Mouse (Mus musculus) liver, embryonic 14.5 days (tissue): ENCODE data around the gene Arfgef3.

Experiments used
- CTCF ChIP-seq: IDR thresholded peaks from 2 replicates; pipeline ENCODE4 v1.5.1; 2016; ENCODE audit warnings: antibody characterized with exemption, low read depth, control low read depth
- EP300 ChIP-seq: IDR thresholded peaks from 2 replicates; pipeline ENCODE4 v1.6.1; 2016; ENCODE audit warnings: antibody characterized with exemption, low read depth

- TF ChIP-seq CTCF (no peak), EP300 (no peak)
Observed at GRCm38 (mm10) chr10:18788601-18789000, 44.9 kb upstream of the Arfgef3 start.
